Mouse (Mus musculus): ENCODE measurements around the gene Dpp8.
"Not testable (repeated sequence)": the region's sequence is repeated elsewhere in the genome, so short reads cannot be mapped to it uniquely, and the experiment has no call there.

Gene Dpp8

GRCm38 (mm10) chr9:65021887-65022579 lies 10.2 kb upstream of the Dpp8 start:
- no peak for DNase-seq (ENCODE audit: low spot score)

- DNase-seq (ENCODE audit: low spot score) = no peak
Observed at GRCm38 (mm10) chr9:65022580-65023135, 9.6 kb upstream of the Dpp8 start.

GRCm38 (mm10) chr9:65023447-65023846 lies 8.8 kb upstream of the Dpp8 start:
- DNase-seq (ENCODE audit: low spot score) = no peak

GRCm38 (mm10) chr9:65027241-65027640 lies 5.0 kb upstream of the Dpp8 start:
- no peak for DNase-seq (ENCODE audit: low spot score)

GRCm38 (mm10) chr9:65028313-65028712 lies 3.9 kb upstream of the Dpp8 start:
- DNase-seq (ENCODE audit: low spot score) = no peak

GRCm38 (mm10) chr9:65031355-65031754 lies 859 bp upstream of the Dpp8 start:
- not testable (repeated sequence) for DNase-seq (ENCODE audit: low spot score)

GRCm38 (mm10) chr9:65031894-65032268 lies 333 bp upstream of the Dpp8 start:
- DNase-seq (ENCODE audit: low spot score) = no peak

- DNase-seq (ENCODE audit: low spot score) = peak; percentile 48
Observed at GRCm38 (mm10) chr9:65036456-65036855, 4.2 kb downstream of the Dpp8 start.

- DNase-seq (ENCODE audit: low spot score) = no peak
Observed at GRCm38 (mm10) chr9:65036861-65037260, 4.6 kb downstream of the Dpp8 start.

- DNase-seq (ENCODE audit: low spot score) = no peak
Observed at GRCm38 (mm10) chr9:65041430-65041829, 9.2 kb downstream of the Dpp8 start.

GRCm38 (mm10) chr9:65046993-65047392 lies 14.8 kb downstream of the Dpp8 start:
- no peak for DNase-seq (ENCODE audit: low spot score)

- no peak for DNase-seq (ENCODE audit: low spot score)
Observed at GRCm38 (mm10) chr9:65049422-65049821, 17.2 kb downstream of the Dpp8 start.

GRCm38 (mm10) chr9:65050981-65051380 lies 18.8 kb downstream of the Dpp8 start:
- no peak for DNase-seq (ENCODE audit: low spot score)

- DNase-seq (ENCODE audit: low spot score) = no peak
Observed at GRCm38 (mm10) chr9:65064251-65064650, 32.0 kb downstream of the Dpp8 start.

GRCm38 (mm10) chr9:65070587-65070986 lies 38.4 kb downstream of the Dpp8 start:
- no peak for DNase-seq (ENCODE audit: low spot score)

- no peak for DNase-seq (ENCODE audit: low spot score)
Observed at GRCm38 (mm10) chr9:65073555-65073954, 41.3 kb downstream of the Dpp8 start.

- no peak for DNase-seq (ENCODE audit: low spot score)
Observed at GRCm38 (mm10) chr9:65074251-65074650, 42.0 kb downstream of the Dpp8 start.

GRCm38 (mm10) chr9:65074855-65075493 lies 42.8 kb downstream of the Dpp8 start:
- DNase-seq (ENCODE audit: low spot score) = no peak

- DNase-seq (ENCODE audit: low spot score) = no peak
Observed at GRCm38 (mm10) chr9:65077536-65077935, 45.3 kb downstream of the Dpp8 start.

GRCm38 (mm10) chr9:65080141-65080540 lies 47.9 kb downstream of the Dpp8 start:
- not testable (repeated sequence) for DNase-seq (ENCODE audit: low spot score)

- DNase-seq (ENCODE audit: low spot score) = no peak
Observed at GRCm38 (mm10) chr9:65083075-65083765, 51.0 kb downstream of the Dpp8 start.

- DNase-seq (ENCODE audit: low spot score) = no peak
Observed at GRCm38 (mm10) chr9:65084198-65084807, 52.1 kb downstream of the Dpp8 start.
